Mouse (Mus musculus): Measurements from ENCODE around the gene Clec18a. TPM values are rescaled to one million over a fixed set of nuclear protein-coding genes. Genes with fewer than 3 reads are reported as not detected.
"Not testable (repeated sequence)": the region's sequence is repeated elsewhere in the genome, so short reads cannot be mapped to it uniquely, and the experiment has no call there.

Clec18a gene
- polyA plus RNA-seq, 1 experiment, result 4.4 TPM

- no peak for DNase-seq (ENCODE audit: extremely low spot score in 1 of 2, low spot score in 1 of 2)
Measured at GRCm38 (mm10) chr8:111056691-111057293, 35.4 kb downstream of the Clec18a start.

DNA sequence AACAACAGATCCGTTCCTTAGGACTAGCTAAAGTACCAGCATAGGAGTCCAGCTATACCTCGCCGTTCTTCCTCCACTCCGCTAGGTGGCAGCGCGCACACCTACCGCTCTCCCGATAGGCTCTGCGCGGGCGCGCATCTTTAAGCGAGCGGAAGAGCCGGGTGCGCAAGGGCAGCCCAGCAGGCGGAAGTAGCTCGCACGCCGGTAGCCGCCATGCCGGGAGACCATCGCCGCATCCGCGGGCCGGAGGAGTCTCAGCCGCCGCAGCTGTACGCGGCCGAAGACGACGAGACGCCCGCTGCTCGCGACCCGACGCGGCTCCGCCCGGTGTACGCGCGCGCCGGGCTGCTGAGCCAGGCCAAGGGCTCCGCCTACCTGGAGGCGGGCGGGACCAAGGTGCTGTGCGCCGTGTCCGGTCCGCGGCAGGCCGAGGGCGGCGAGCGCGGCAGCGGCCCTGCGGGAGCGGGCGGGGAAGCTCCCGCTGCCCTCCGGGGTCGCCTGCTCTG lies 36.0 kb downstream of the Clec18a start, which contains the start of gene Exosc6:
Exosc6 (plus strand) TSS at position 182 of the 506 bp plus-strand sequence.
- peak; percentile 75 to 95 for DNase-seq (ENCODE audit: extremely low spot score in 1 of 2, low spot score in 1 of 2)

DNA sequence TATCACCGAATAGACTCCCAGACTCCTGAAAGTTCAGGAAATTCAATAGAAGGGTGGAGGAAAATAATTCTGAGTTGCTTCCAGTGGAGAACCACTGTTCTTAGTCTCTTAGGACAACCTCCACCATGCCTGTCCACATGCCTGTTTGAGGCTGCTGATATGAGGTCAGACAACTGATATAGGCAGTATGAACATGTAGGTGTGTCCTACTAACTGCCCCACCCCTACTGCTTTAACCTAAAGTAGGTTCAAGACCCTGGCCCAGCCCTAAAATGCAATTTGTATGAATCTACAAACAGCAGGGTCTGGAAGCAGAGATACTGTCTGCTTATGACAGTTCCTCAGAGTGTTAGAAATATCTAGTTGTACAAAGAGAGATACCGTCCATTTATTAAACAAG lies 36.6 kb downstream of the Clec18a start:
- no peak for DNase-seq (ENCODE audit: extremely low spot score in 1 of 2, low spot score in 1 of 2)

DNA sequence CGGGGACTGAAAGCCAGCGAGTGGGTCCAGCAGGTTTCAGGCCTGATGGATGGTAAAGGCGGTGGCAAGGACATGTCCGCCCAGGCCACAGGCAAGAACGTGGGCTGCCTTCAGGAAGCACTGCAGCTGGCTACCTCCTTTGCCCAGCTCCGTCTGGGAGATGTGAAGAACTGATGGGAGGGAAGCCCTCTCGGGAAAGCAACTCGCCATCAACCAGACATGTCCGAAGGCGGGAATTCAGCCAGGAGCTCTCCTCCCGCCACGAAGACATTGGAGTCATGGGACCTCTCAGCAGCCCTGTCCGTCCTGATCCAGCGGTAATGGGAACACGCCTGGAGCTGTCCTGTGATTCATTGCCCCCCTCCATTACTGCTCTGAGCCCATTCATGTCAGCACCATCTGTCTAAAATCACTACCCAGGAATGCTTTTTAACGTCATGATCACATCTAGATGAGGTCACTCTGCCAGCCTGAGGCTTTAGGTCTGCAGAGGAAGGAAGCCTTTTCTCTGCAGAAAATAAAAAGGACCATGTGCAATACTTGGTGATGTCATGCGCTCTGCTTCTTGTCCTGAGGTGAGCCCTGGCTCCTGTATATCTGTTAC lies 37.1 kb downstream of the Clec18a start:
- no peak for DNase-seq (ENCODE audit: extremely low spot score in 1 of 2, low spot score in 1 of 2)

DNA sequence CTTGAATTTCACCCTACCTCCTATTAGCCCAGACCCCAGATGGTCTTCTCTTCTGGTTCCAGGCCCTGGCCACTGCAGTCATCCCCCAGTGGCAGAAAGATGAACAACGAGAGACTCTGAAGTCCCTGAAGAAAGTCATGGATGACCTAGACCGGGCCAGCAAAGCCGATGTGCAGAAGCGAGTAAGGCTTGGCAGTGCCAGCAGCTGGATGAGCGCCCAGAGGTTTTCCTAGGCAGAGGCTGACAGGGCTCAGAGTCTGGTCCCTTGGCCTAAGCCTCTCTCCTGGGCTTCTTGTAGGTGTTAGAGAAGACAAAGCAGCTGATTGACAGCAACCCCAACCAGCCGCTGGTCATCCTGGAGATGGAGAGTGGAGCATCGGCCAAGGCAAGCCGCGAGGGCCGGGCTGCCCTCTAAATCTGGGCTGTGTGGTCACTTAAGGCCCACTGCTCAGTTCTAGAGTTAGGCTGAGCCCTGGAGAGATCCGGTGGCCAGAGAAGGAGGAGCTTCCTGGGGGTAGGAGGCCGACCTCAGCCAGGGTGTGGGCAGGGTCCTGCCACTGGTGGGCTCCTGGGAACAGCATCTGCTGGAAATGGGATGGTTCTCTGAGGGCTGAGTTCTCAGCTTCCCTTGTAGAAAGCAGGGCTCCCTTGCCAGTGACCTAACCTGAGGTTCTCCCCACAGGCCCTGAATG lies 38.3 kb downstream of the Clec18a start:
- no peak for DNase-seq (ENCODE audit: extremely low spot score in 1 of 2, low spot score in 1 of 2)

DNA sequence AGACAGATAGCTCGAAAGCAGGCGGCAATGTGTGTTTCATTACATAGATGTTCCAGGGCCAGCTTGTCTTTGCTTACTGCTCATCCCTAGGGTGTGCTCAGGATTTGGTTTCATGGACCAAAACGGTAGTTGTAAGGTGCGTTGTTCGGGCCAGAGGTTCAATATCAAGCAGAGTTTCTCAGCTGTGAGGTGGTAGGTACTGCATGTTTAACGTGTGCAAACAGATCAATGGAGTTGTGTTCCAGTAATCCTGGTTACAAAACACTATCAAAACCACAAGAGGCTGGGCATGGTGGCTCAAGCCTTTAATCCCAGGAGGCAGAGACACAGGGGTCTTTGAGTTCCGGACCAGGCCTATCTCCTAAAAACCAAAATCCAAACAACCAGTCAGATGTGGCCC lies 43.1 kb downstream of the Clec18a start:
- no peak for DNase-seq (ENCODE audit: extremely low spot score in 1 of 2, low spot score in 1 of 2)

GRCm38 (mm10) chr8:111048694-111049093 lies 43.5 kb downstream of the Clec18a start:
- no peak for DNase-seq (ENCODE audit: extremely low spot score in 1 of 2, low spot score in 1 of 2)

GRCm38 (mm10) chr8:111044003-111044734 lies 48.1 kb downstream of the Clec18a start:
- DNase-seq (ENCODE audit: extremely low spot score in 1 of 2, low spot score in 1 of 2), result no peak

GRCm38 (mm10) chr8:111042546-111042945 lies 49.7 kb downstream of the Clec18a start:
- no peak for DNase-seq (ENCODE audit: extremely low spot score in 1 of 2, low spot score in 1 of 2)

DNA sequence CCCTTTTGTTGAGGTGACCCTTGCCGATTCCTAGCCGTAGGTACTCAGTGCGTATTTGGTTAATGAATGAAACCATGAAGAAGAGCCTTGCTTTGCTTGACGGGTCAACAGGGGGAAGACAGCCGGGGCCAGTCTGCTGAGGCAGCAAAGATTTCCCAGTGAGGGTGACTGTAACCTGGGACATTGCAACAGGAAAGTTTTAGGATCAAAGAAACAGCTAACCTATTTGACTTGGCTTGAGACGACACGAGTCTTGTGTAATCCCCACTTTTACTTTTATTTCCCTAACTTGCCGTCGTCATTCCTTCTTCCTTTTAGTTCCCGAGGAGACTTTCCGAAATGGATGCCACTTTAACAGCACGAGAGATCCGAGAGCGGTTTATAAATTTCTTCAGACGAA lies 55.6 kb downstream of the Clec18a start:
- DNase-seq (ENCODE audit: extremely low spot score in 1 of 2, low spot score in 1 of 2), result no peak

GRCm38 (mm10) chr8:111034276-111034675 lies 58.0 kb downstream of the Clec18a start:
- DNase-seq (ENCODE audit: extremely low spot score in 1 of 2, low spot score in 1 of 2), result peak in 1 of 2 experiments; percentile 22

GRCm38 (mm10) chr8:111033482-111034215 lies 58.6 kb downstream of the Clec18a start:
- DNase-seq (ENCODE audit: extremely low spot score in 1 of 2, low spot score in 1 of 2), result peak; percentile 99 to 100

DNA sequence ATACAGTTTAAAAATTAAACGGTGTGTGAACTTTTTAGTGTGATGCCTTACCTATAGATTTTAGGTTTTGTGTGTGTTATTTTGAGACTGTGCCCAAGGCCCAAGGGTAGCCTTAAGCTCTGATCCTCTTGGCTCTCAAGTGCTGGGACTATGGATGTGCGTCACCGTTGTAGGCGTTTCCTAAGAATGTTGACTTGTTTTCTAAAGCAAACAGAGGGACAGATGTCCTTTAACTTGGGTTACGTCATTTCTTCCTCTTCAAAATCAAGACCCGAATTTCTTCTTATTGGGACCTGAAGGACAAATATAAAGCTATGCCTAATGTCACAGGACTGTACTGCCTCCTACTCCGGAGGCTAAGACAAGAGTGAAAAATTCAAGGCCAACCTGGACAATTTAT lies 59.3 kb downstream of the Clec18a start, which contains the start of gene Aars:
Aars (plus strand) TSS at position 229 of the 400 bp plus-strand sequence.
- no peak for DNase-seq (ENCODE audit: extremely low spot score in 1 of 2, low spot score in 1 of 2)

- no peak for DNase-seq (ENCODE audit: extremely low spot score in 1 of 2, low spot score in 1 of 2)
Measured at GRCm38 (mm10) chr8:111031572-111031971, 60.7 kb downstream of the Clec18a start, which contains the start of gene Ddx19b. Gene Ddx19b (minus strand): TSS chr8:111031751.

DNA sequence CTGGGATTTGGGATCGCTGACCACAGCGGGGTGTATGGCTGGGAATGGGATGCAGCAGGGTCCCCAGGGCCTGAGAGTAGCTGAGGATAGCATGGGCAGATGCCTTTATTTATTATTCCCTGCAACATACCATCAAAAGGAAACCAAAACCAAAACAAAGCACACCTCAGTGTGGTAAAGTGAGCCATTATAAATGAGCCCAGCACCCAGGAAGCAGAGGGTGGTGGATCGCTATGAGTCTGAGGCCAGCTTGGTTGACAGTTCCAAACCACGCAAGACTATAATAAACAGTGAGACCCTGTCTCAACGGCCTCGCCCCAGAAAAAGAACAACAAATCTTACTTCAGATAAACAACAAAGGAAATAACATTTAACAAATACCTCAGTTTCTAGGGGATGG lies 62.2 kb downstream of the Clec18a start:
- DNase-seq (ENCODE audit: extremely low spot score in 1 of 2, low spot score in 1 of 2), result no peak

DNA sequence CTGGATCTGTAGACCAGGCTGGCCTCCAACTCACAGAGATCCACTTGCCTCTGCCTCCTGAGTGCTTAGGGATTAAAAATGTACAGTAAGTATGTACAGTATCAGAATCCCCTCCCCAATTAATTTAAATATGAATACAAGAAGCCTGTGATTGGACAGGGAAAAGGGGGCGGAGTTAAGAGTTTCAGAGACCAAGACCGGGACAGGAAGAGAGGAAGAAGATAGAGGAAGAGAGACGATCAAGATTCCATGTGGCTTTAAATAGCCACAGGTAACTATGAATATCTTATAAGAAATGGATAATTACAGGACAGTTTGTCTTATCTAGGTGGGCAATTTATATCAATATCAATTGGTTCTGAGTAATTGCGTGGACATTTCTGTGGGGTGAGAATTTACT lies 62.6 kb downstream of the Clec18a start:
- DNase-seq (ENCODE audit: extremely low spot score in 1 of 2, low spot score in 1 of 2), result no peak

- DNase-seq (ENCODE audit: extremely low spot score in 1 of 2, low spot score in 1 of 2), result peak; percentile 80 to 92
Measured at GRCm38 (mm10) chr8:111027391-111027937, 64.8 kb downstream of the Clec18a start.

DNA sequence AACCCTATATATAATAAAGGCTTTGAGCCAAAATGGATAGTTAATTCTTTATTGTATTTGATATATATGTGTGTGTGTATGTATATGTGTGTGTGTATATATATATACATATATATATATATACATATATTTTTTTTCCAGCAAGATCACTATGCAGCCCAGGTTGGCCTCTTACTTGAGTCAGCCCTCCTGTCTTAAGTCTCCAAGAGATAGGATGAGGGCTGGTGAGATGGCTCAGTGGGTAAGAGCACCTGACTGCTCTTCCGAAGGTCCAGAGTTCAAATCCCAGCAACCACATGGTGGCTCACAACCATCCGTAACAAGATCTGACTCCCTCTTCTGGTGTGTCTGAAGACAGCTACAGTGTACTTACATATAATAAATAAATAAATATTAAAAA lies 65.6 kb downstream of the Clec18a start:
- DNase-seq (ENCODE audit: extremely low spot score in 1 of 2, low spot score in 1 of 2), result not testable (repeated sequence)

DNA sequence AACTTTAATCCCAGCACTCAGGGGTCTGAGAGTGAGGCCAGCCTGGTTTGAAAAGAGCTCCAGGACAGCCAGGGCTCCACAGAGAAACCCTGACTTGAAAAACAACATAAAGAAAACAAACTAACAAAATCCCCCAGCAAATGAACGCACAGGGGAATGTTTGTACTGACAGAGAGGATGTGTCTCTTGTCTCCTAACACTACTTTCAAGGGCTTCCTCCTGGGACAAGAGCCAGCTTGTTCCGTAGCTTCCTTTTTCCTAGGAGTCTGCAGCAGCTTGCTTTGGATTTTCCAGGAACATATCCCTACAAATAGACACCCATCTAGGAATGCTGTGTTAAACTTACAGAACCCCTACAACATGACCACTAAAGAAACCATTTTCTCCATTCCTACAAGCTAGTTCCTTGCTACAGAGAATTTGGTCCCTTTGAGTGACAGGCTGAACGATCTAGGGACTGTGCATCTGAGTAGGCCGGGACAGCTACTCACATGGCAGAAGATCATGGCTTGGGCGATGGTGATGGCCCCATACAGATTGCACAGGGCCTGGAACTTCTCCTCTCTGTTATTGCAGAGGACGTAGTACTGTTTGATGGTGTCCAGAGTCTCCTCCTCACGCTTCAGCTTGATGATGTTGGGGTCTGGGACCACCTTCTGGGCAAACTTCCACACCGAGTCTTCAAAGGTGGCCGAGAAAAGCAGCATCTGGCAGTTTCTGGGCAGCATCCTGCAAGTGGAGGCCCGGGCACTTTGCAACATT lies 81.8 kb downstream of the Clec18a start:
- DNase-seq (ENCODE audit: extremely low spot score in 1 of 2, low spot score in 1 of 2), result not testable (repeated sequence)

All from frontal cortex, adult 2 months (tissue).